Mouse (Mus musculus): ENCODE measurements at regions not wholly inside any gene's neighbourhood (a gene's known extent, or its start where the extent isn't known, plus 50 kb on each side); places are given as distances from the start of the nearest gene placed in this dataset.

DNA sequence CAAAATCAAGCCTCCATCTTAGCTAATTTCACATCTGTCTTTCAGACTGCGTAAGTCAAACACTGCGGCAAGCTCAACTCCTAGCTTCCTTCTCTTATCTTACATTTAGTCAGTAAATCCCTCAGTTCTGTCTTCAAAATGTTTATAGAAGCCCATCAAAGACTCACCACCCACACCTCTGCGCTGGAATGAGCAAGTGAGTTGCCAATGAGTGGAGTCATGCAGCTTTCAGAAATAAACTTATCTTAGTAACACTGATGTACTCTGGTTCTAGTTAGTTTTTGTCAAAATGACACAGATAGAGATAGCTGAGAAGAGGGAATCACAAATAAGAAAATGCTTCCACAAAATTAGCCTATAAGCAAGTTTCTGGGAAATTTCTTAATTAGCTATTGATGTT is 280.7 kb upstream of the Prkd1 start:
- no peak for DNase-seq

DNA sequence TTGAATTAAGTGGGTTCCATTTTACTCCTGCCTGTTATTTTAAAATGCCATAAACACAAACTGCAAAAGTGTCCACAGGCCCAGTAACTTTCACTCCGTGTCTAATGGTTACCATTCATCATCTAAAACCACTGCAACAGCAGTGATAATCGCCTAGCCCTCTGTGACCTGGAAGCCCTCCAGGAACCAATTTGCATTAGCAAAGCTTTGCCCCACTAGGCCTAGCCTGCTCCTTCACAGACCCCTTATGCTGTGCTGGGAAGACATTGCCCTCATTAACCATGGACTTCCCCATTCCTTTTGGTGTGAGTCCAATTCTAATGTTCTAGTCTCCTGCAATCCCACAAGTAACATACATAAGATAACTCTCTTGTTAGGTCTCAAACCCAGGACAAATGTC is 277.3 kb upstream of the Prkd1 start:
- no peak for DNase-seq

DNA sequence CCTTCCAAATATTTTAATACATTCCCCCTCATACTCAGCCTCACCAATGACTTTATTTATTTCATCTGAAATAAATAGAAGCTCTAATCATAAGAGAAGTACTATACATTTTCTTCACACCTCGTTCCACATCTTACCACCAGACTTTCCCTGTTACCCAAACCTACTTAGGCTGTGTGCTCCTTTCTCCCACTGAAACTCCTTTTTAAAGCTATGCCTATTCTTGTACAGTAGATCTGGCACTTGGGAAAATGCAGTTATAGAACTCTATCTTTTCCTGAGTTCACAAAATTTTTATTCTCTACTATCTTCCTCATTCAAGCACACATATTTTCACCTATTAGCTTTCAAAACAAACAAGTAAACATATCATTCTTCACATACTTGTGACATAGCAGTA is 272.8 kb upstream of the Prkd1 start:
- DNase-seq, result no peak

DNA sequence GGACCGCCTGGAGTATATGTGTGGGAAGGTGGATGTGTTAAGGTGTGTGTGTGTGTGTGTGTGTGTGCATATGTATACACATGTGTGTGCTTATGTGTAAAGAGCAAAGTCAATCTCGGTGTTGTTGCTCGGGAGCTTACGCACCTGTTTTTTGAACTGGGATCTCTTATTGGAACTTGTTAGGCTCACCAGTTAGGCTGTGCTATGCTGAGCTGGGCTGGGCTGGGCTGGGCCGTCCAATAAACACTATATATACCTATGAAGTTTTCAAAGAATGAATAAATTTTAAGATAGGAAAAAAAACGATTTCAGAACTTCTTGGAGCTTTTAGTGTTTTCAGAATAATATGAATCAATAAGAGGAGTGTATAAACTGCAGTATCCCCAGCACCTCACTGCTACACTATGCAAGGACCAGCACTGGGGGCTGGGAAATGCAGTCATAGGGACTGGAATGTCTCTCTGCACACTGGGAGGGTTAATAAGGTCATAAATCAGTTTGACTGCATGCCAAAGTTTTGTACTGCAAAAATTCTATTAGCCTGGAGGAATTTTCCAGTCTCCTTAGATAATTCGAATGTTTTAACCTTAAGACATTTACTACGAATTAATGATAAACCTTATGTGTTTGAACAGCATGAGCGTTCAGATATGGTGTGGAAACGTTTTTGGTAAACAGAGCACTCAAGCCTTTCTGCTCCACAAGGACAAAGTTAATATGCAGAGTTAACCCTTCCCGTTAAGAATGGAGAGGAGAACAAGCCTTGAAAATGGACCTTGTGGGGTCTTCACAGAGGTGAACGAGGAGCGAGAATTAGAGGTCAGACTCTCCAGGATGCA is 250.9 kb upstream of the Prkd1 start:
- peak in 1 of 2 experiments; percentile 61 for DNase-seq

DNA sequence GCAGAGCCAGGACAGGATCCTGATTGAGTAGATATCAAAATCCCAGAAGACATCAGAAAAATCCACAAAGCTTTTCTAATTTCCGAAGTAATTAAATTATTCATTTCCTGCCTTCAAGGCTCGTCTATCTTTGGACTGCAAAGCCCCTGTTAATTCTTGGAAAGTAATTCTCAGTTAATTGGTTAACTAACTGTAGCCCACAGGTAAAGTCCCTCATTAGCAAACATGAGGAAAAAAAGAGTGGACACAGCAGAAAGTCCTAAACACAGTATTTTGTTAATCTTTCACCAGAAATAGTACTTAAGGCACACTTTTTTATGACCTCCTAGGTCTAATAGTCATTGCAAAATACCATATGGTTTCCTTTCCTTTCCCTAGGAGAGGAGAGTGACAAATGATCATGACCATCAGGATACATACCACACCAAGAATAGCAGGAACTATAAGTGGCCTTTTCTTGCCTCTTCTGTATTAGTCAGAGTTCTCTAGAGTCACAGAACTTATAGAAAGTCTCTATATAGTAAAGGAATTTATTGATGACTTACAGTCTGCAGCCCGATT is 248.8 kb upstream of the Prkd1 start:
- DNase-seq, result peak in 1 of 2 experiments; percentile 47

DNA sequence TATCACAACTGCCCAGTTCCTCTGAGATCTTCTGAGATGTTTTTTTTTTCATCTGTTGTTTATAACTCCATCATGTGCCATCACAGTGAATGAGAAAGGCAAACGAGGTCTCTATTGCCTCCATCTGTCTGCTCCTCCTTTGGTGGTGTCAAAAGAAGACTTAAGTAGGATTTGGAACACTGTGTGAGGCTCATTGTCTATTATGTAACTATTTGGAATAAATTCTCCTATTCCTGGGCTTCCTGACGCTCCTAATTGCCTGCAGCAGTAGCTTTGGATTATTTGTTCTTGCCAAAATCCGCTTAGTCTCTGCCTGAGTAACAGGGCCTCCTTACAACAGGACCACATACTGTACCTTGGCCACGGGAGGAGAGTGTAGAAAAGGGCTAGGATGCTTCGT is 244.7 kb upstream of the Prkd1 start:
- DNase-seq, result no peak

DNA sequence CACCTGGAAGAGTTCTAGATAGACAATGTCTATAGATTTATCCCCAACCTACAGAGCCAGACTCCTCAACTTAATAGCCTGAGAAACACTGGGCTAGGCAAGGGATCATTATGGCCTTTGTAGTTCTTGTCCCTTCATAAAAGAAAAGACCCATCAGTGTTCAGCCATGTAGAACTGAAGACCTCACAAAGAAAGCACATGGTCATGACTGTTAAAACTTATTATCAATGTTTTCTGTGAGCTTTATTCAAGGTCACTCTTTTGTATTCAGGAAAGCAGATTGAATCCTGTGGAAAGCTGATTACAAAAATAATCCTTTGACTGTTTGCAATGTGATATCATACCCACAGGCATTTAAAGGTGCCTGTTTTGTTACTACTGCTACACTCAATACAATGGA is 226.9 kb upstream of the Prkd1 start:
- DNase-seq, result no peak

DNA sequence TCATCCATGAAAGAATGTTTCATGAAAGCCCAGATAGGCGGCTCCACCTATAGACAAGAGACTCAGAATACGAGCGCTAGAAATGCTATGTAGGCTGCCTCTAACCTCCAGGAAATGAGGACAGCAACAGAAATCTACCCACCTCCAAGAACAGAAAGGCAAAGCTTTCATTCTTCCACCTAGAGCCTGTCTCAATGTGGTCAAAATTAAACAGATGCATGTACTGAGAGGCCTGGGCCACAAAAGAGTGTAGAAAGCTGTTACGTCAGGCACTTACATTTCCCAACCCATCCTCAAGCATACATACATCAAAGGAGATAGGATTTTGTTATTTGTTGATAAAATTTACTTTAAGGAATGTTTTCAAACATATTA is 225.1 kb upstream of the Prkd1 start:
- DNase-seq, result no peak

DNA sequence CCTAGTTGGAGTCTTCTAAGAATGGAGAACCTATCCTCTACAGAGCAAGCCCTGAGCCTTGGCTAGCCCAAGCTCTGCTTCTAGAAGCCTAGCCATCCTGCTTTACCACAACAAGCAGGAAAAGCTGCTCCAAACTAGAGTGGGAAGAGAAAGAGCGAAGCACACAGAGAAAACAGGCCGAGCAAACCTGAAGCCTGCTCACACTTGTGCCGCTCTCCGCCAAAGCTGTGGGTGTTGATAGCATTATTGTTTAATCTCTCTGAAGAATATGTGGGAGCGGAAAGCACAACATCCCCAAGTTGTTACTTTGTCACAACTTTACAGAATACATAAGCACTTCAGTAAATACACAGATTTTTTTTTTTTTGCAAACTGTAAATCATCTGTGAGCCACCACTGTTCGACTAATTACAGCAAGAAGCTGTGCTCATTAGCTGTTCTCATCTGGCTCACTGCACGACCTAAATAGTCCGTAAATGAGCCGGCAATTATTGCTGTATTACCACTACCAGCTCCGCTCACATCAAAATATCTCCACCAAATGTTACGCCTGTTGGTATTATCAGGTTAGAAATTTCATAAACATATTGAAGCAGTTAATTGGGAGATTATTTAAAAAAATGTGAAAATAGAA is 224.6 kb upstream of the Prkd1 start:
- DNase-seq, result no peak

DNA sequence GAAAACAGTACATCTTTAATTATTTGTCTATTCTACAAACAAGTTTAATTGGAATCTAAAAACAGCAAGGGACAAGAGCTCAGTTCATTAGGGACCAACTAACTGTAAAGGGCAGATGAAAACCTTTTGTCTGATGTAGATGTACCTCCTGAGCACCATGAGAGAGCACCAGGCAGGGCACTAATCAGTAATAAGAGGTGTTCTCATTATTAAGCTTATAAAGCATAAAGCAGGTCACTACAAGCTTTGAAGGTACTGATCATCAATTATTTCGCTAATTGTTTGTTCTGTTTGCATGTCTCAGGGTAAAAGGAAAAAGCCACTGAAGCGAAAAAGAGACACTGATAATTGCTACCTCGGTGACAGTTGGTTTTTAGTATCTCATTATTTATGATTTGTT is 202.7 kb upstream of the Prkd1 start:
- DNase-seq, result no peak

DNA sequence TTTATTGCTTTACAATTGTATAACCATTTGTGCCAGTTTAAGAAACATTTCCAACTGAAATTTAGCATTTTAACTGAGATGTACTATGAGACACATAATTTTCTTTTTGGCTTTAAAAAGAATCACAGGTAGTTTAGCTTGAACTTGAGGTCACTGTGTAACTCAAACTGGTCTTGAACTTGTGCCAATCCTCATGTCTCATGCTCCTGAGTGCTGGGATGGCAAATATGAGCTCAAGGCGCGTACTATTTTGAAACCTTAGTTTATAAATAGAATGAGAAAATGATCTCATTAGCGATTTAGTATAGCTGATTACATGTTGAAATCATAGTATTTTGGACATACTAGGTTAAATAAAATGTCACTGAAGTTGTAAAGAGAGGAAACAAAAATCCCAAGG is 199.1 kb upstream of the Prkd1 start:
- no peak for DNase-seq

DNA sequence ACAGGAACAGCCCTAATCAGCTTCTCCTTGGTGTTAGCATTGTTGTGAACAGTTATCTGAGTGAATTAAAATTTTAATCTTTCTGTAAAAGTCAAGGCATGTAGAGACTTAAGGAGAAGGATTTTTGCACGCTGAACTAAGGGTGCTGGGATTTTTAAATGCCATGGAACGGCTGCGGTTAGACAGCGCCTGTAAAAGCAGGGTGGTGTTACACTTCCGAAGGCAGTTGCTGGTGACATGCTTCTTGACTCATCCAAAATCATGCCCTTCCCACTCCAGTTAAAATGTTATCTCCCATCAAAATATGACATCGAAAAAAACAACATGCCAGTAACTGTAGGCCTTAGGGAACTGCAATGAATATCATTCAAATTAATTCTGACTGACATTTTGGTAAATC is 193.8 kb upstream of the Prkd1 start:
- no peak for DNase-seq

DNA sequence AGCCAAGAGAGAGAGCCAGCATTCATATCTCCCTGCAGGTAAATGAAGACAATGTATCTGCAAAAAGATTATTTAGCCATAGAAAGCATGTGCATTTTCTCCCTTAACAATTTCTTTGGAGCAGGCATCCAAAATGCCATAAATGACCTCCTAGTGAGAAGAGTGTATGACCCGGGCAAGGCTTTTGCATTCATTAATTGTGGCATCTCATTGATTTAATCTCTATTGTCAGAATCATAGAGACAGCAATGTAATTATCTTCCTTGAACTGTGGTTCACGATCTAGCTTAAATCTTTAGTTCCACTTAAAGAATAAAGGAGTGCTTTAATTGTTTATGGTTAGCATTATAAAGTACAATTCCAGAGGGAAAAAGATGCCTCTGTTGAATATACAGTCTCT is 190.5 kb upstream of the Prkd1 start:
- DNase-seq, result no peak

DNA sequence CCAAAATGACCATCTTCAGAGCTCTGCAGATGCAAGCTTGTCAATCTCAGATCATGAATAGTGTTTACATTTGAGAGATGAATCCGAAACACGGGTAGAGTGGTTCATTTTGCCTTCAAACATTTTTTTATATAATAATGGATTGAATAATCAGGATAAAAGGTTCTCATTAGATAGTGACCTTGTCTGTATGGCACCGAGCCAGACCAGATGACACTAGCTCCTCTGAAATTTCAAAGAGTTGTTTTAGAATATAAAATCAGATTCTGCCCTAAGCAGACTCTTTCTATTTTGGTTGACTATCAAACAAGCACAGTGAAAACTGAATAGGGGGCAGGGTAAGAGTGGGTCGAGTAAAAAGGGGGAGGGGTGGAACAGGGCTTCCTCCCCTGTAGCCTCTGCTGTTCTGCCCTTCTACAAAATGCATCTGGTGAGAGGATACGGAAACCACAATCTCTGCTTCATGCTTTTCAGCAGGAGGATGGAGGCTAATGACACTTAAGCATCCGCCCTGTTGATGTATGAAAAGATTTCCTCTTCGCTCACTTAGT is 159.9 kb upstream of the Prkd1 start:
- no peak for DNase-seq

DNA sequence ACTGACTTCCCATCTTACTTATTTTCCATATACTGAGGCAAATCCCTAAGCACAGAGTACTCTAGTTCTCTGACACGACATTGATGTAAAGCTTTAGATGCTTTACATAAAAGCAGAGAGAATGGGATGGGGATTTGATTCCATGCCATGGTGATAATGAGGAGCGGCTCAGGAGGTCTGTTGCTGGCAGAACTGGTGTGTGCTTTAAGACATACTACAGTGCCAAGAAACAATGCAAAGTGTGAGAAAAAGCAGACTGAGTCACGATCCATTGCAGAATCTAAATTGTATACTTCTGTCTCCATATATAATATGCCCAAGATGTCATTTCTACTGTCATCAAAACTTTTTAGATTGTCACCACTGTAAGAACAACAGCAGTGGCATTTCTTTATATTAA is 155.5 kb upstream of the Prkd1 start:
- DNase-seq, result no peak

DNA sequence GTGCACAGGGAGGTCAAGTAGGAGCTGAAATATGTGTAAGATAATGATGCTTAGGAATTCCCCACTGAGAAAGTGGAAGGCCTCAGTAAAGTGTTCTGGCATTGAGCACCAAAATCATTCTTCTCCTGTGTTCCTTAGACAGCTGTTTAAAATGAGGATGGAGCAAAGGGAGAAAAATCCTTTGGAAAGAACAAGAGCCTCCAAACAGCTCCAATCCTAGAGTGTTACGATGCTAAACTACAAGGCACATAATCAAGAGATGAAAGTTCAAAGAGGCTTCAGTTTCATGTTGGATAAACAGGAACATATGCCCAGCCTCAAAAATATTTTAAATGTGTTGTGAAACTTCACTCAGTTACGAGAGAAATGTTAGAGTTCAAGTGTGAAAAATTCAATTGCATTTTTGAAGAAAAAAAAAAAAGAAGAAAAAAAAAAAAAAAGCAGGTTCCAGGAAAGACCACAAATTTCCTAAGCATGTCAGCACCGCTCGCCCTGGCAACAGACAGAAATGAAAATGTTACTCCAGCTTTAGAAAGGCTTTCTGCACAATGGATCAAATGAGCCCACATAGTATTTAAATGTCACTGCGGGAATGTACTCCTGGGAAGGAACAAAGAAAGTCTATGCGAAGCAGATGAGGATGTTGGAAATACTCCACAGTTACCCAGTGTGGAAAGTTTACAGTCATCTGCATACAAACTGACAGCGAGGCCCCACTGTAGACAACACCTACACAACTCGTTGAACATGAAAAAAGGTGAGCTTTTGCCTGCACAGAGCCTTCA is 116.5 kb upstream of the Prkd1 start:
- DNase-seq, result no peak

DNA sequence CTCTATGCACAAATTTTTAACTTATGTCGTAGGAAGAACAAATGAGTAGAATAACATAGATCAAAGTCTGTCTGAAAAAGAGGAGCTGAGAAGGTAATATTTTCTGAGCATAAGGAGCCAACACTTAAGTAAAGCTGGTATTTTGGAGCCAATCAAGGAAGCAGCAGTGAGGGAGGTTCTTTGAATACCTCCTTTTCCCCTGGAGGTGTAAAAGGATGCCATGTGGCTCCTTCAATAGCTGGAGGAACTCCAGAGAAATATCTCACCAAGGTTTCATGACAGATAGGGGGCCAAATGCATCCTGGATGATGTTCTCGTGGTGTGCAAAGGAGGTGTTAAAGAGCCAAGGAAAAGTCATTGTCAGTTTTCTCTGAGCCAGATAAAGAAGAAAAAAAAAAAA is 115.6 kb upstream of the Prkd1 start:
- DNase-seq, result no peak

DNA sequence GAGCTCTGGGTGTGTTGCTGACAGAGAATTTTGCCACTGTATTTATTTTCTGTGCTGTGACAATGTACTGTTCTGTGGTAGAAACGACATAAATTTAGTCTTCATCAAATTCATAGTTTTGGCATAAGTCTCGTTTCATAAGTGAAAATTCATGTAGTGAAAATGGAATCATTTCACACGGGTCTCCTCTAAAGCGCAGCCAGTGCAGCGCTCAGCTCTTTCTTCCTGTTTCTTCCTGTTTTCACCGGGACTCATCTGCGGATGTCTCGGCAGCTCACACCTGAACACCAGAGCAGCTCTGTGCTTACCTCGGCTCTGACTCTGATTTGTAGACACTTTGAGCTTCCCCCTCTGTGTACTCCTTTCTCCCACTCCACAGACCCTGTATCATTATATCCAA is 85.2 kb upstream of the Prkd1 start:
- no peak for DNase-seq

DNA sequence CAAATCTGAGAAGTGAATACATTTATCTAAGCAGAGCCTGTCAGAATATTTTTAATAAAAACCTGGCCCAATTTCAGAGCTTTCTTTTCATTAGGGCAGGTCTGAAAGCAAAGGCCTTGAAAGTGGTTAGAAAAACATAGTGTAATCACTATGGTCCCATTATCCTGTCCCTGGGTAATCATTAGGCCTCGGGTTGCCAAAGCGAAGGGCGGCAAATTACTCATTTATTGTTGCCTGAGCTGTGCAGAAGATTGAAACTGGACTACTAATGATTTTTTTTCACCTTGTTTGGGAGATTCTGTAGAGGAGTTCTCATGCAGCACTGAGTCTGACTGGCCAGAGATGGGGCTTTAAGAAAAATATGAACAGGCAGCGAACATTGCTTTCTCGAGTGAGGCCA is 63.7 kb upstream of the Prkd1 start:
- no peak for DNase-seq

DNA sequence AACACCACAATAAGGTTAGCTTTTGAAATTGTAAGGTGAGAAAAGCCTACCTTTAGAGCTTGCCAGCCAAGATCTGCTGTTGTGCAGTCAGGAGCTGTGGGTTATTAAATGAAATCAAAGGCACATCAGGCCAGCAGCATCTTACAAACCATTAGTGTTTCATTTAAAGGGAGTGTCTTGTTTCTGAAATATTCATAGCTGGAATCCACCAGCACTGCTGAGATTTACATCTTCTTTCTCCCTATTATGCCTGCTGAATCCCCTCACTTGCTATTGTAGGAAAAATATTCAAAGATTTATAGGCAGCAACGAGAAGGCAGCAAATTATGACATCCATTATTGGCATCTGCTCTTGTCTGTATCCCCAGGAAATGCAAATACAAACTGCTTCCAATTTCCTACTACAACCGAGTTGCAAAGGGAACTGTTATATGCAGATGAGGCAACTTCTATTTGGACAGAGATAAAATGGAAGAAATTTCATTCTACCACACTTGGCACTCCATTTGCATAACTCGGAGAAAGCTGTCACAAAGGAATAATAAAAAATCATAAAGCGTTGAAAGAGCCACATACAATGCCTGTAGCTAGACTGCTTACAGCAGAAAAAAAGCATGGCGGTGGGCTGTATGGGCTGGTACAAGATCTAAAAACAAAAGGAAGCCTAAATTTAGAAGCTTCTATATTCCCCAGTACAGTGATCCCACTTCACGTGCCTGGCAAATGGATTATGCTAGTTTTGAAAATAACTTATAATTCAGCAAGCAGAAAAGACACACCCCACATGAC is 60.3 kb upstream of the Prkd1 start:
- no peak for DNase-seq

DNA sequence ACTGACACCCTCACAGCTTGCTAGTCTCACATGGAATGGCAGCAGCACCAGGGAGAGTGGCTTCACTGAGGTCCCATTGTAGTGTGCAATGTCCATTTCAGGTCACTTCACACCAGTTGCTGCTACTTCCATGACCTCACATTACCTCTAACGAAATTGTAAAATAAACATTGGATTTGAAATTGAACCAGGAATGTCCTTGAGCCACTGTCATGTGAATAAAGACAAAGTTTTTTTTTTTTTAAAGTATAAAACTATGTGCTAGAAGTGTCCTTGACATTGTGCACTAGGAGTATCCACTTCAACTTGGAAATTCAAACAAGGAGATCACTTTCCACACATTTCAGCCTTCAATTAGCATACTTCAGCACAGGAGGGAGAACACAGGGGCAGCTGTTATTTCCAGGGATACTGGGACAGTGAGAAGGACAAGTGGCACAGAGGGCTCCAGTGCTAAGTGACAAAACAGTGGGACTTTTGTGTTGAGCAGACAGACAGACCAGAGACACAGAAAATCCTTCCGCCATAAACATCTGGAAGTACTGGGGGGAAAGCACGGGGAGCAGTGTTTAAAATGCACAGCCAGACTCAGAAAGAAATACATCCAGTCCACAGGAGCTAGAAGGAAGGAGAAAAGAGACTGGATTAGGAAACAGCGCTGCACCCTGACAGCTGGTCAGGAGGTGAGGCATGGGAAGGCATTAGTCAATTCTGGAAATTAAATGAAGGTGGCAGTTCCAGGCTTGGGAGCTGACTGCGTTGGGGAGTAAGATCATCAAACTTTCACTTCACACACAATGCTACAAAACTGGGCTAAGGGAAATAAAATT is 49.9 kb upstream of the Prkd1 start:
- peak in 1 of 2 experiments; percentile 1 for DNase-seq

Data from kidney, adult 8-10 months (tissue).